Mouse (Mus musculus) NIH3T3 (cell line): ENCODE data around the gene Ube2d1.
A peak's percentile ranks its signal among the peaks of the same experiment; 100 is the strongest.

Experiments
- DNase-seq: peaks from one replicate; pipeline ENCODE4 v3.0.0-alpha.2; 2012; ENCODE audit warnings: low read depth

Ube2d1 gene

DNA sequence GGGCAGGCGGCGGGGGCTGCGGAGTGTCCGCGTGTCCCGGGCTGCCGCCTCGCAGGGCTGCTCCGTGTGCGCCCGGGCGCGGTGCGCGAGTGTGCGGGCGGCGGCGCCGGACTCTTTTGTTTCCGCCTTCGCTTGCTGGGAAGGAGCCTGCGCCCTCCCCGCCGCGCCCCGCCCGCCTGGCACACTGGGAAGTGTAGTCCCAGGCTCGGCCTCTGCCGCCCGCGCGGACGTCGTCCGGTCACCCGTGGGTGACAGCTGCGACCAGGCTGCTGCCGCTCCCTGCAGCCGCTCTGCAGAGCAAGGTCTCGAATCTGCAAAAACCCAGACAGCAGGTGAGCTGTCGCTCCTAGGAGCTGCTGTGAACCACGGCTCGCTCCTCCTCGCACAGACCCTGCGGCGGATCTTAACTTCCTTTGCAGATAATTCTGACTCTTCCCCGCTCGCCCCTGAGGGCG is at the start of gene Ube2d1:
Gene Ube2d1, minus strand, starts transcription at position 137 of the 455 bp plus-strand sequence.
- DNase-seq = peak; percentile 89

DNA sequence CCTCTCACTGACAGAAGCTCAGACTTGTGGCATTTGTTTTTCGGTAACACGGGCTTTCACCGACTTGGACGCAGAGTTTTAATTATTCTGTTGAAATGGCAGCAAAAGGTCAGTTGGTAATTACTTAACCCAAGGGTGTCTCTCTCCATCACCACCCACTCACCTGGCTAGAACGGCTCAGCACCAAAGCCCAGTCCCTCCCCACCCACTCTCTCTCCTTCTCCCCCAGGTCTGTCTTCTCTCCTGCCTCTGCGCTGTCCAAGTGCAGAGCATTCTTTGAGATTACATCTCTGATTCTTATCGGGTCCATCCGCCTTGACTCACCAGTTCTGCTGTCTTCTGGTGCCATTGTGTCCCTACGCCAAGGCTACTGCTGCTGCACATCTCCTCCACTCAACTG is 47.8 kb upstream of the Ube2d1 start:
- no peak for DNase-seq

DNA sequence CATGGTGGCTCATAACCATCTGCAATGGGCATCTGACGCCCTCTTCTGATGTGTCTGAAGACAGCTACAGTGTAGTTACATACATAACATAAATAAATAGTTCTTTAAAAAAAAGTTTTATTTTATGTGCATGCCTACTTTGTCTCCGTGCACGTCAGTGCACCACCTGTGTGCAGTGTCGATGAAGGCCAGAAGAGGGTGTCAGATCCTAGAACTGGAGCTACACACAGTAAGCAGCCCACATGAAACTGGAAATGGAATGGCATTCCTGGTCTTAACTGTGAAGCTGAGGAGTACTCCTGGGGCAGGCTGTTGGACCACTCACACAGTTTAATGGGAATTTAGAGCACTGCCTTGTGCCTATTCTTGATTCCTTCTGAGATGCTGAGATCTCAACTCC is 47.3 kb upstream of the Ube2d1 start:
- peak; percentile 23 for DNase-seq

DNA sequence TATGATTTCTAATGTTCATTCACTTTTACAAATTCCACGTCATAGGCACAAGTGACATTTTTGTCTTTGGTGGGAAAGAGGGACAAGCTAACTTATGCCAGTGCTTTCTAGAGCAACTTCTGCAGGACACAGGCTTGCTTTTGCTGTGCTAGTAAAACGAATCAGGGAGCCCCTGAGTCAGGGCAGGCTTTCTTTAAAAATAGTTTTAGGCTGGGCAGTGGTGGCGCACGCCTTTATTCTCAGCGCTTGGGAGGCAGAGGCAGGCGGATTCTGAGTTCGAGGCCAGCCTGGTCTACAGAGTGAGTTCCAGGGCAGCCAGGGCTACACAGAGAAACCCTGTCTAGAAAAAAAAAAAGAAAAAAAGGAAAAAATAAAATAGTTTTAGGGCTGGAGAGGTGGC is 46.8 kb upstream of the Ube2d1 start:
- no peak for DNase-seq

DNA sequence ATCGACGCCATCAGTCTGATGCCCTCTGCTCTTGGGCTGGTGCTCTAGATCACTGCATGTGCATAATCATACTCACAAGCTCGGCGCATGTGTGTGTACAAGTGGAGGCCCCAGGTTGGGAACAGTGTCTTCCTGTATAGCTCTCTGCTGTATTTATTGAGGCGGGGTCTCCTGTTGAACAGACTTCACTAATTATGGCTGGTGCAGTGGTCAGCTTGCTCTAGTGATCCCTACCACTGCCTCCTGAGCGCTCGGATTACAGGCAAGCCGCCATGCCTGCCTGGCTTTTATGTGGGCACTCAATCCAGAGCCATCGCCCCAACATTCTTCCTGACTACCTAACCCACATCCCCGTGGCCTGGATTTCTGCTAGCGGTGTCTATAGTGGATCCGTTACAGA is 45.0 kb upstream of the Ube2d1 start:
- DNase-seq = no peak

DNA sequence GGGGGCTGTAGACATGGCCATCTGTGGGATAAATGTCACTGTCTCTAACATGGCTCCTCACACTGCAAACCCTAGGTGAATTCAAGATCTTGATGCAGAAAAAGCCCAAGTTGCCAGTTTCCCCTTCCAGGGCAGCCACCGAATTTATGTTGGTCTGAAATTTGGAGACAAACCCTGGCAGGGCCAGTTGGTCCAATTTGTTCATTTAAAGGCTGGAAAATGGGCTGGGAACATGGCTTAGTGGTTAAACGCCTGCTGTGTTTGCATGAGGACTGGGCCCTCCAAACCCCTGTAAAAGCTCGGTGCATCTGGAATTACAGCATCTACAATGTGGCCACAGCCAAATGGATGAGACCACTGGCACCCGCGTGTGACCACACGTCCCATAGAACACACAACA is 44.2 kb upstream of the Ube2d1 start:
- DNase-seq = no peak

DNA sequence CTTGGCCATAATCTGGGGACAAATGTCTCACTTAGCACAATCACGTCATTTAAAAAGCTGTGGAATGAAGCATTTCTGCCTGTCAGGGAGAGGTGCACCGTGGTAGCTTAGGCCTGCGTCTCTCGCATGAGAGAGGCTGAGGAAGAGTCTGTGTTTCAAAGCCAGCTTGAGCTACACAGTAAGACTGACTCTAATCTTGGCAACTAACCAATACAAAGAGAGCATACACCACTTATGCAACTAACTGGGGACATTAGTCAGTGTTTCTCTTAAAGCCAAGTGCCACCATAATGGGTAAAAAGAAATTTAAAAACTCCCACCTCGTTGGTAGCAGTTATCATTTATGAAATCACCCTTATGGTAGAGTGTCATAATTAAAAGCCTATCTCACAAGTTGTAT is 43.8 kb upstream of the Ube2d1 start:
- no peak for DNase-seq

DNA sequence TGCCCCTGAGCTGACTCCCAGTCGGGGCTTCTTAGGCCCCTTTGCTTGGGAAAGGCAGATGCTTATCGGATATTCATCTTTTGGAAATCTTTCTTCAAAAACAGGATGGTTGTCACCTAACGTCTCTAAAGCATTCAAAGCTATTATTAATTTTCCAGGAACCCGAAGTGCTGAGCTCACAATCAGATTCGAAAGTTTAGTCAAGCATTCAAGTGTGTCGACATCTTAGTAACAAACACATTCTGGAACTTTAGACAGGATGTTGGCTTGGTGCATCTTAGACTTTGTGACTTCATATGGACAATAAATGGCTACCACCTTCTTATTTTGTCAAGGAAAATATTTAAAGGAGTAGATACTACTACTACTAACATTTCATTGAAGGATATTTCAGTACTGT is 43.3 kb upstream of the Ube2d1 start:
- DNase-seq = no peak

DNA sequence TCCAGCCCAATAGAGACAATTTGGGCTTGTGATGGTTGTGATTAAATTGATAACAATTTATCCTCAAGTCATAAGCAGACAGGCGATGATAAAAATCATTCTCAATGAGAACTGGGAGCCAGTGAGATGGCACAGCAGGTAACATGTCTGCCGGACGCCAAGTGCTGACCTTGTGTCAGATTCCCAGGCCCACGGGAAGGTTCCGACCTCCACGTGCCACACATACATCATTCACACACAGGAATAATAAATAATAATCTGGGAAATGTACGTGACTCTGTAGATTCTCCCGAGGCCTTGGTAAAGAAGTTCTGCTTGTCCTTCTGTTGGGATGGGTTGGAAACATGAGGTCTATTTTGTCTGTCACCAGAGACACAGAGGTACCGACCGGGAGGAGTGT is 42.3 kb upstream of the Ube2d1 start:
- DNase-seq = no peak

DNA sequence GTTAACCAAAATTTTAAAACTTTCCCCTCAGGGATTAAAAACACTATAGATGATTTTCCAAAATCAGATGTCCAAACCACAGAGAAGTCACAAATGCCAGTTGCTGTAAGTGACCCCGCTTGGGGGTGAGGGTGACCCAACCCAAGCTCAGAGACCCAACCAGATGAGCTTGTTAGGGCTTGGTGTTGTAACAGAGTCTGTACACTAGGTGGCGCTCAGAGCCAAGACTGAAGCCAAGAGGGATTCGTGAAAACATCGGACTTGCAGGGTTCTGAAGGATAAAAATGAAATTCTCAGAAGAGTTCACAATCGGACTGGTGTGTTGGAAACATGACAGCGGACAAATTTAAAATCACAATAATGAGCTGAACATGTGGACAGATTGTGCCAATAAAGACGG is 41.7 kb upstream of the Ube2d1 start:
- peak; percentile 88 for DNase-seq

DNA sequence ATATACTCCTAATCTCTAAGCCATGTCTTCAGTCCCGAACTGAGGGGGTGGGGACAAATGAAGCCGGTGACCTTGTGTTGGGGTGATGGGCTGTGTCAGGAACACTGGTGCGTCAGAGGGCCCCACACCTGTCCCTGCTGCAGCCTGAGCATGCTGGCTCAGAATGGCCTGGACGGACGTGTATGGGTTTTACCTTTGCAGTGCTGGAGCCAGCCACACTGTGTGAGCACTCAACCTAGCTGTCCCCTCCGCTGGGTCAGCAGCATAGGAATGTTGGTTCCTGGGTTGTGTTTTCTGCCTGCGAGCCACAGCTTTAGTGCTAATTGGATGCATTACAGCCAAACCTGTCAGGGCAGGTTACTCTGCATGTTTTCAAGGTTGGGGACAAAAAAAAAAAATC is 41.1 kb upstream of the Ube2d1 start:
- no peak for DNase-seq

DNA sequence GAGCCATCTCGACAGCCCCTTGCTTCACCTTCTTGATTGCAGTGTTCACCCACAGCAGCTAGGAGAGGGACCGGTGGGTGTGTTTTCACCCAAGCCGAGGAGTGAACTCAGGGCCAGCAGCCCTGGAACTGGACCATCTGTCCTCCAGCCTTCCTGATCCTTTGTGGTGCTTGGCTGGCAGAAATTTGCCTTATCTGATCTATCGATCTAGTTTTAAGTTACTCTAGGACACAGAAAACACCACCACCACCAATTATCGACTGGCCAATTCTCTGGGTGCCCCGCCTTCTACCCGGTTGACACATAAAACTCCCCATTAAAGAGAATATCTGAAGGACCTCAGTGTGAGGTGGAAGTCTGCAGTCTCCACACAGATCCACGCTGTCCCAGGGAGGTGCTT is 38.6 kb upstream of the Ube2d1 start:
- no peak for DNase-seq

DNA sequence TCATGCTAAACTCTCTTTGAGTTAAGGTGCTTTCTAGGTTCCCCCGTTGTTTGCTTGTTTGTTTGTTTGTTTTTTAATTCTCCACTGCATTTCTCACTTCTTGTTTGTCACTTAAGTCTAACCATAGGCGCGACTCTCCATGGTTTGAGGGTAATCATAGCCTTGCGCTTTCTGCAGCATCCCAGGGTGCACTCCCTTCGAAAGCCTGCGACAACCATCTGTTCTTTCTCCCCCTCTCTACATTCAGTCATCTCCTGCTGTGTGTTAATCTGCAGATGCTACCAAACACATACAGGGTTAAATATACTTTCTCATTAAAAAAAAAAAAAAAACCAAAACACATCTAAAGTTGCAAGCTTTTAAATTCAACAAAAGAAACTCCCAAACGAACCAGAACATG is 31.4 kb upstream of the Ube2d1 start:
- DNase-seq = no peak

DNA sequence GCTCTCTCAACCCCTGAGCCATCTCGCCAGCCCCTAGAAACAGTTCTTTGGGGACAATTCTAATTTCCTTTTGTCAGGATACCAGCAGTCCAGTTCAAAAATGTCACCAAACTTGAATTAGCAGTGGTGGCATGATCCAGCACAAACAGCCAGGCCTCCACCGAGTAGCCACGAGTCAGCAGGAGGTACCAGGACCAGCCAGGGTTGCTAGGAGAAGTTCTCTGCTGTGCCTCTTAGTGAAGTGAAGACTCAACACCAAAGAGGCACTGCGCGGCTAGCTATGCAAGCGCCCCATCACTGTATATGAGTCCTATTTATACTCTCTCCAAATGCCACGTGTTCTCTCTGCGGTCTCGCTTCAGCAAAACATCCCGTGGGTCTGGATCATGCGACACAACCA is 31.0 kb upstream of the Ube2d1 start:
- no peak for DNase-seq

DNA sequence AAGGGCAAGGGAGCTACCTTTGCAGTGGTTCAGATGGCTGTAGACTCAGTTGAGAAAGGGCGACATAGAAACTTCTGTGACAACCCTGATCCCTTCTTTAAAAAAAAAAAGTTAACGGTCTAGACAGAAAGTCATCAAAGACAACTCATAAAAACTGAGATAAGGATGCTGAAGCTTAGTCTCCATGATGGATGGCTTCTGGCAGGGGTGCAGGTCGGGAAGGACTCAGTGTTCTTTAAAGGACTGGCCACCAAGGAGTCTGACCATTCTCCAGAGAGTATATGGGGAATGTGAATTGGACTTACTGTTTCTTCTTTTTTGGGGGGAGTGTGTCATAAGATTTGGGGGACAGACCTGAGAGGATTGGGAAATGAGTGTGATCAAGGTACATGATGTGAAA is 29.5 kb upstream of the Ube2d1 start:
- no peak for DNase-seq

DNA sequence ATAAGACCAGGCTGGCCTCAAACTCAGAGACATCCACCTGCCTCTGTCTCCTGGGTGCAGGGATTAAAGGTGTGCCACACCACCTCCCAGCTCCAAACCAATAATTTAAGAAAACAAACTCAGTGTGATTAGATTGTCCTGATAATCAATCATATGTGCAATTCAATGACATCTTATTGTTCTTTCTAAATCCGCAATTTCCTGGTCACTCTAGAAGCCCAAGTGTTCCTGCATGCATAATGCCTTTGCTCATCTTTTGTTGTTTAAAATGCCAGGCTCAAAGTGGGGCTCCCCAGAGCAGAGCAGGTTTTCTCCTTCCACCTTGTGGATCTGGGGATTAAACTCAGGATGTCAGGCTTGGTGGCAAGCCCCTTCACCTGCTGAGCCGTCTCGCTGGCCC is 25.2 kb upstream of the Ube2d1 start:
- DNase-seq = no peak

DNA sequence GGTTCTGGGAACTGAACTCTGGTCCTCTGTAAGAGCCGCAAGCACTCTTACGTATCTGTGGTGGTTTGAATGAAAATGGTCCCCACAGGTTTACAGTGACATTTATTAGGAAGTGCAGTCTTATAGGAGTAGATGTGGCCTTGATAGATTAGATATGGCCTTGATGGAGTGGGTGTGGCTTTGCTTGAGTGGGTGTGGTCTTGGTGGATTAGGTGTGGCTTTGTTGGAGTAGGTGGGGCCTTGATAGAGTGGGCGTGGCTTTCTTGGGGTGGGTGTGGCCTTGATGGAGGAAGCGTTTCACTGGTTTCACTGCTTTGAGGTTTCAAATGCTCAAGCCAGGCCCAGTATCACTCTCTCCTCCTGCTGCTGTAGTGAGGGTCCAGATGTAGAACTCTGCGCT is 23.1 kb upstream of the Ube2d1 start:
- no peak for DNase-seq

DNA sequence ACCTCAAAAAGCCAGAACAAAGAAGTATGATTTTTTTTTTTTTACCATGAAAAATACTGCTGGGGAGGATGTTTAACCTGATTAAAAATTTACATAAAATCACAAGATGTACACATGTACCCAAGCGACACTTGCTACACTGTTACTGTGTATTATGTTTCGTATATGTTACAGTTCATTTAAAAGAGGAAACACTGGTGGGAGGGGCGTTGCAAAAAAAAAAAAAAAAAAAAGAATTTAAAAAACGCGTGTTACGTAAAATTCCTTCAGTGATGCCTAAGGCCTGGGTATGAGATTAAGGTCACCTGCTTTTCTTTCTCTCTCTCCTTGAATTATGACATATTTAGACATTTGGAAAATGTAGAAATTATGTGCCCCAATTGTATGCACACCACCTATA is 21.7 kb upstream of the Ube2d1 start:
- no peak for DNase-seq

DNA sequence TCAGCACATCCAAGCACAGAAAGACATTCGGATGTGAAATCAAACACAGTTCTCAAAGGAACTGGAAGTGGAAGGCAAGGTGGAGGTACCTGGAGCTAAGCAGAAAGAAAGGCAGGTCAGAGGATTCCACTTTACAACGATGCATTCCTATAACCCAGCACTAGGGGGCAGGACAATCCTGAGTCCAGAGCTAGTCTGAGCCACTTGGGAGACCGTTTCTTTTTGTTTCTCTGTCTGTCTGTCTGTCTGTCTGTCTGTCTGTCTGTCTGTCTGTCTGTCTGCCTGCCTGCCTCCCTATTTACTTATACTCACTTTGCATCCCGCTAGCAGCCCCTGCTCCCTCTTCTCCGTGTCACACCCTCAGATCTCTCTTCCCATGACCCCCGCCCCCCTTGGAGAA is 21.1 kb upstream of the Ube2d1 start:
- DNase-seq = peak; percentile 82

DNA sequence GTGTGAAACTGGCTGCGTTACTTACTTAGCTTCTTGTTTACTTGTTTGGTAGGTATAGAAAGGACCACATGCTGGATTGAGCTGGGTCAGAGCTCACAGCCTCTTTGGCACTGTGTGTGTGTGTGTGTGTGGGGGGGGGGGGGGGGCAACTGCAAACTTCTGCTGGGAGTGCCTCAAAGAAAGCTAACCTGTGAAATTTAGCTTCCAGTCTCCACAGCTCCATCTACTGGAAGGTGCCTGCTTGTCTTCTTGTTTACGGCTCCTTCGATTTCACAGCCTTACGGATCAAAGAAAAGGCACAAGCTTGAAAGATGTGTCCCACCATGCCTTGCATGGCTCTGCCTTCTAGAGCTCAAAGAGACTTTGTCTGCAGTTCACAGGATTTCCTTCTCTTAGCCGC is 17.4 kb upstream of the Ube2d1 start:
- DNase-seq = peak; percentile 60

DNA sequence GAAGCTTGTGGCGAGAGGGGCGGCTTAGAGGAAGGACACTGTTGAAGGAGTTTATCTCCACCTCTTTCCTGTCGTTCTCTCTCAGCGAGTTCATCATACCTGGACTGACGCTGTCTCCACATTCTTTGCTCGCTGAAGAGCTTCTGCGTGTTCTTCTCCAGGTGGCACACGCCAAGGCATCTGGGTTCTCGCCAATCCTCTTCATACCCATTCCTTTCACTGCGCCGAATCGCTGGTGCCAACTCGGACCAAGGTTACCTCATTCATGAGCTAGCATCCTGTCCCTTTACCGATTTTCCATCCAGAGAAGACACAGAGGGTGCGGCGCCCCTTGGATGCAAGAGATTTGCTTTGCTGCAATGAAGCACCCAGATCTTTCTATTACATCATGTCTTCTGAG is 15.1 kb upstream of the Ube2d1 start:
- DNase-seq = no peak

DNA sequence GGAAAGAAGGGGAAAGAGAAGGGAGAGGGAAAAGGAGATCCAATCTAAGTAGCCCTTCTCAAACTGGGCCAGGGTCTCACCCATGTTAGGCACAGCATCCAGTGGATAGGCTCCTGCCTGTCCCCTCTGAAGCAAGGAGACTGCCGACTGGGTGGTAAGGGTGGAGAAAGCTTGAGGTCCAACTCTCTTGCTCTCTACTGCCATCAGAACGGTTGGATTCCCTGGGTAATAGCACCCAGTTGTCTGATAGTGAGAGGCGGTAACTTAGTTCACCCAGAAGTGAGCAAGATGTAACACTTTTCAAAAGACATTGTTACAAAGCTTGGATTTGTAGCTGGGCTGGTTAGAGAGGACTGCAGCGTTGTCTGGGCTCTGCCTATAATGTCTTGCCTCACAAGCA is 8.2 kb upstream of the Ube2d1 start:
- no peak for DNase-seq

DNA sequence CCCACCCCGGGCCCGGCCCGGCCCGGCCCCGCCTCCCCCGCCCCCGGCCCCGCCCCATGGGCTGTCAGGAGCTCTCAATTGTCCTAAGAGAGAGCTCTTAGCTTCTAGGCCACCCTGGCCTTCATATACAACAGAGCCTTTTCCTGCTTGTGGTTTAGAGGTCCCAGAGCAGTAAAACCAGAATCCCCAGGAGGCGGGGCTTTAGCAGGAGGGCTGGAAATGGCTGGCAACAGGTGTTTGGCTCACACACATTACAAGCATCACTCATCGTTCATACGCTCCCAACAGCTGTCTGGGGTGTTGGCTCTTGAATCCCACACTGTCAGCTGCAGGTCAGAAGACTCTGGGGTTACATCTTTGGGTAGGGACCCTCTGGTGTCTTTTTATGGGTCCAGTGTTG is 7.2 kb upstream of the Ube2d1 start:
- DNase-seq = peak; percentile 32

DNA sequence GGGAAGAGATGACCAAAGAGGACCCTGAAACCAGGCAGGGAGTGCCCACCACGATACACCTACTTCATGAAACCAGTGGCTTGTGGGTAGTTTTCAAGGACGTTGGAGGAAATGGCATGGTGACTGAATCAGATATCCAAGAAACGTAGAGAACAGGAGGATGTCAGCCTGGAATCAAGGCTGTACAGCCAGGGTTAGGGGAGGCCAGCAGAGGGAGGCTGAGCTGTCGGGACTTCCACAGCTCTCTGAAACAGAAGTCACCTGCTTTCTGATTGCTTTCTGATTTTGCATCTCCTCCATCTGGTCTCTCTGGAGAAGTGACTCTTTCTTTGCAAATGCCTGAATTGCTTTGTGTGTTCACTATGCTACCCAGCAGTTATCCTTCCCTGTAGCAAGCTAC is 6.7 kb upstream of the Ube2d1 start:
- no peak for DNase-seq

DNA sequence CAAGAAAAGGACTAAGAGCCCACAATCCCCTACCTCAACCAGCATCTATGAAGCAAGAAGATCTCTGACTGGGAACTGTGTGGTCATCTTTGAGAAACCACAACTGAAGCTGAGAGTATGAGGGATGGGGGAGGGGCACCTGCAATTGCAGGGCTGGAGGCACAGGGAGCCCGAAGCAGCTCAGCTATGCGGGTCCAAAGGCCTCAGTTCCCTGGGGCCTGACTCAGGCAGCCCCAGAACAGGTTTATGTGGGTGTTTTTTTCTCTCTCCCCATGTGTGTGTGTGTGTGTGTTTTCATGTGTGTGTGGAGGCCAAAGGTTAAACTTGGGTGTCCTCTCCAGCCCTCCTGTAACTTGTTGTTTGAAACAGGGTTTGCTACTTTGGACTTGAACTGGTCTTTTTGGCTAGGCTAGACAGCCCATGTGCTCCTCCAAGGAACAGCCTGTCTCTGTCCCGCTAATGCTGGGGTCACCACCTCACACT is 6.2 kb upstream of the Ube2d1 start:
- DNase-seq = peak; percentile 58
